Mouse (Mus musculus) ES-E14 (cell line): Measurements from ENCODE around the gene Pou5f1.

Source experiments
- CHD2 ChIP-seq: IDR thresholded peaks from 2 replicates; pipeline ENCODE4 v1.6.1; 2014; ENCODE audit warnings: mild to moderate bottlenecking, low read depth, low read length, inconsistent platforms
- ZNF384 ChIP-seq: IDR thresholded peaks from 2 replicates; pipeline ENCODE4 v1.6.1; 2012; ENCODE audit warnings: low read depth, low read length, inconsistent platforms

- no peak for TF ChIP-seq ZNF384
- TF ChIP-seq CHD2 = no peak
Observed at GRCm38 (mm10) chr17:35506881-35507280, 1.1 kb downstream of the Pou5f1 start.
